ENCODE assay signal across 7 mouse cellular contexts in genomic region chr4:107178182-107178829, GRCm38 (mm10). TPM values are rescaled to one million over a fixed set of nuclear protein-coding genes. Genes with fewer than 3 reads are reported as not detected.
DNase-seq lines count a peak whose midpoint lies in the region; ATAC-seq lines count a peak whose summit lies in the region.

Gene Tmem59, plus strand, starts transcription at chr4:107178399.

- no peaks in the 10 kb centered on the region for H3K27me3 ChIP-seq in embryonic facial prominence, embryonic 12.5 days
- H3K27me3 ChIP-seq in limb, embryonic 11.5 days (ENCODE audit: control insufficient read depth, insufficient read depth, low read length) = no peaks in the 10 kb centered on the region
- no peaks in the 10 kb centered on the region for H3K27me3 ChIP-seq in midbrain, embryonic 14.5 days (ENCODE audit: control insufficient read depth, insufficient read depth, low read length)

- peaks cover 19% of the 10 kb centered on the region for H3K36me3 ChIP-seq in embryonic facial prominence, embryonic 12.5 days
- H3K36me3 ChIP-seq in limb, embryonic 11.5 days (ENCODE audit: control insufficient read depth, insufficient read depth, low read length) = no peaks in the 10 kb centered on the region
- H3K36me3 ChIP-seq in midbrain, embryonic 14.5 days (ENCODE audit: control insufficient read depth, insufficient read depth, low read length) = peaks cover 14% of the 10 kb centered on the region

- H3K4me2 ChIP-seq in embryonic facial prominence, embryonic 12.5 days (replicated peaks) = peak within 1 kb of the TSS; percentile 76
- H3K4me2 ChIP-seq in limb, embryonic 11.5 days (ENCODE audit: low read depth, severe bottlenecking) = peak within 1 kb of the TSS; percentile 66
- H3K4me2 ChIP-seq in midbrain, embryonic 14.5 days (ENCODE audit: low read length) = peak within 1 kb of the TSS; percentile 83

- DNase-seq in adrenal gland, postnatal 25 days = peak; percentile 98
- peak; percentile 100 for DNase-seq in heart, adult 11 months
- peak; percentile 99 for DNase-seq in kidney, adult 18-20 months
- peak; percentile 97 for DNase-seq in limb, embryonic 11.5 days (ENCODE audit: low spot score)
- DNase-seq in midbrain, embryonic 14.5 days = peak; percentile 95
- peak; percentile 93 to 97 for DNase-seq in spleen, adult 18-20 months

- peaks cover 34% of the 10 kb centered on the region for H3K4me1 ChIP-seq in embryonic facial prominence, embryonic 12.5 days
- H3K4me1 ChIP-seq in limb, embryonic 11.5 days (ENCODE audit: control insufficient read depth, insufficient read depth, low read length) = peaks cover 12% of the 10 kb centered on the region; the same call in 1 of the 2 replicates
- peaks cover 17% of the 10 kb centered on the region for H3K4me1 ChIP-seq in midbrain, embryonic 14.5 days (ENCODE audit: control insufficient read depth, insufficient read depth, low read length)

- peak within 1 kb of the TSS; percentile 98 for H3K4me3 ChIP-seq in embryonic facial prominence, embryonic 12.5 days
- peak within 1 kb of the TSS; percentile 98 for H3K4me3 ChIP-seq in limb, embryonic 11.5 days (ENCODE audit: low read depth, low read length)
- peak within 1 kb of the TSS; percentile 98 for H3K4me3 ChIP-seq in midbrain, embryonic 14.5 days (replicated peaks; ENCODE audit: low read depth, low read length)

- H3K27ac ChIP-seq in embryonic facial prominence, embryonic 12.5 days = peak within 1 kb of the TSS; percentile 98
- peak within 1 kb of the TSS; percentile 85 for H3K27ac ChIP-seq in limb, embryonic 11.5 days (replicated peaks; ENCODE audit: low read depth, low read length)
- H3K27ac ChIP-seq in midbrain, embryonic 14.5 days (replicated peaks; ENCODE audit: low read depth, low read length) = peak within 1 kb of the TSS; percentile 96

- H3K9me3 ChIP-seq in embryonic facial prominence, embryonic 12.5 days = no peaks in the 10 kb centered on the region
- no peaks in the 10 kb centered on the region for H3K9me3 ChIP-seq in limb, embryonic 11.5 days (ENCODE audit: control insufficient read depth, low read length)
- H3K9me3 ChIP-seq in midbrain, embryonic 14.5 days (ENCODE audit: control insufficient read depth, low read length) = no peaks in the 10 kb centered on the region

- WGBS in embryonic facial prominence, embryonic 12.5 days = under 1% methylated on average over 49 of the region's 49 CpGs
- under 1% methylated on average over 49 of the region's 49 CpGs for WGBS in limb, embryonic 11.5 days
- under 1% methylated on average over 47 of the region's 49 CpGs for WGBS in midbrain, embryonic 14.5 days

- ATAC-seq in embryonic facial prominence, embryonic 12.5 days (ENCODE audit: insufficient number of reproducible peaks, insufficient read depth, low FRiP score, low TSS enrichment) = peak; percentile 92
- peak; percentile 92 for ATAC-seq in limb, embryonic 11.5 days (ENCODE audit: insufficient number of reproducible peaks, low FRiP score, low TSS enrichment, low read depth)
- peak; percentile 93 for ATAC-seq in midbrain, embryonic 14.5 days (ENCODE audit: low FRiP score, low TSS enrichment)

- peak within 1 kb of the TSS; percentile 93 for H3K9ac ChIP-seq in embryonic facial prominence, embryonic 12.5 days
- peak within 1 kb of the TSS; percentile 89 for H3K9ac ChIP-seq in limb, embryonic 11.5 days (ENCODE audit: low read length)
- peak within 1 kb of the TSS; percentile 91 for H3K9ac ChIP-seq in midbrain, embryonic 14.5 days (replicated peaks; ENCODE audit: low read length)

RNA-seq across cellular contexts. Expression of gene Tmem59, which starts in this region (rescaled TPM):
- 418 and 440 TPM in 2 replicates for total RNA-seq in adrenal gland, postnatal 25 days (2021)
- polyA plus RNA-seq in embryonic facial prominence, embryonic 12.5 days (2016; fragmentation: Nextera tagmentation; extraction: Ambion mirVana) = 374 and 383 TPM in 2 replicates
- polyA plus RNA-seq in limb, embryonic 11.5 days (2014; fragmentation: Nextera tagmentation; extraction: Ambion mirVana) = 295 TPM in 2 replicates
- polyA plus RNA-seq in midbrain, embryonic 14.5 days (2014; fragmentation: Nextera tagmentation; extraction: Ambion mirVana) = 334 and 361 TPM in 2 replicates

Comparison
In these comparisons a context has a peak if more than half of its experiments do, and no peak if none do; other contexts are left out.
1. Peak in every context shown above with its lines: DNase-seq, ATAC-seq, H3K4me3 ChIP-seq and H3K27ac ChIP-seq.